Mouse (Mus musculus): ENCODE results near the gene Qrich1. TPM values are rescaled to one million over a fixed set of nuclear protein-coding genes. Genes with fewer than 3 reads are reported as not detected.

Gene Qrich1
- polyA plus RNA-seq (2012): 87.8 and 118 TPM in 2 replicates

DNA sequence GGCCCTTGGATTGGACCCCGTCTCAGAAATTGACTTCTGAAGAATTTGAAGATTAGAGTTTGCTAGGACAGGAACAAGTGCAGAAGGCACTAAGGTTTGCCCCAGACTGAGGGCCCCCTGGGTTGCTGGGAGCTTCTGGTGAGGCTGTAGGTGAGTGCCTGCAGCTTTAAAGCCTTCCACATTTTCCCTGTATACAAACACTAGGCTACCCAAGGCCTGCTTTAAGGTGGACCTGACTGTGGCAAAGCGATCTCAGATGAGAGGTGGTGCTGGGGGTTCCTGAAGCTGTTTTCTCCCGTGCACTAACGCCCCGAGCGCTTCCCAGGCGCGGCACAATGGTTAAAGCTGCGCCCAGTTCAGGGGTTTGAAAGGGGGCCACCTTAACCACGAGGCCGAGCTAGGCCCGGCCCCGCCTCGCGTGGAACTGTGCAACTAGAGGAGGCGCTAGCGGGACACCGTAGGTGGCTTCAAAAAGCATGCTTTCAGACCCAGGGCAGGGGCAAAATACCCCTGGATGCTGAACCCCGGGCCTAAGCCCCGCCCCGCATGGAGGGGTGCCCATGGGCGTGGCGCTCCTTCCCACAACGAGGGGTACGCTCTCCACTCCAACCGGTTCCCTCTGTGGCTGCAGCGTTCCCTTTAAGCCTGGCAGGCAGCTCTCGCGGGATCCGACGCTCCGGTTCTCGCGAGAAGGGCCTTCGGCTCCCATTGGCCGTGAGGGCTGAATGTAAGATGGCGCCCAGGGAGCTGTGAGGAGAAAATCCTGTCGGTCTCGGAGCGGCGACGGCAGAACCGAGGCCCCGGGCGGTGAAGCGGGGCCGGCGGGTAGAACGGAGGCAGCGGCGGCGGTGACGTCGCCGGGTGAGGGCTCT, at the start of gene Qrich1:
Gene Qrich1, plus strand, starts transcription at position 427 of the 872 bp plus-strand sequence.
- TF ChIP-seq GATA1 (IDR thresholded peaks at IDR 0.05; ENCODE audit: low read length): no peak

DNA sequence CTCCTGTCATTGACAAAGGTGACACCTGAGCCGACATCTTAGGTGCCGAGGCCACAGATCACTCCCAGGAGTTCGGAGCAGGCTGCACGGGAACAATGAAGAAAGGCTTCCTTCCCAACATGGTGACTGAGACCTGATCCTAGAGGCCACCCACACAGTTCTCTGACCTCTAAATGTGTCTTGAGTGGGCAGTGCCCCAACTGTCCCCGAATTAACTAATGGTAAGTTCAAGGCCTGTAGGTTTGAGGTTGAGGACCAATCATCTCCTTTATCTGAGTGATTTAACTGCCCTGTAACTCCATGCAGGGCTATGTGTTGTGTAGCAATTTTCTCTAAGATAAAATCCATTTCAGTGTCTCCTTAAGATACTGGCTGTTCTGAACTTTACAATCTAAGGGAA, 47.2 kb upstream of the Qrich1 start:
- TF ChIP-seq GATA1 (IDR thresholded peaks at IDR 0.05; ENCODE audit: low read length): no peak

DNA sequence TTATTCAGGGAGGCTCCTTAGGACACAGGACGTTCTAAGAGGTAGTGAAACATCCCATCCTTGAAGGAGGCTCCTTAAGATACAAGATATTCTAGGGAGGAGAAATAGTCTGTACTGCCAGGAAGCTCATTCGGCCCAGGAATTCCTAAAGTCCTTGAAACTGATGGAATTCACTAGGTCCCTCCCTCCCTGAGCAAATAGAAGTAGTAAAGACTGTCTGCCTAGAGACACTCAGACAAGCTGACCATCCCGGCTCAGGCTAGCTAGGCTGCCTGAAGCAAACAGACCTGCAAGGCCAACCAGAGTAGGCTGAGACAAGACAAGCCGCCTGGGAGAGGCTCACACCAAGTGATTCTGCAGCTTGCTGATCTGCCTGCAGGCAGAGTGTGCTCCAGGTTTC, 46.8 kb upstream of the Qrich1 start:
- TF ChIP-seq GATA1 (IDR thresholded peaks at IDR 0.05; ENCODE audit: low read length): no peak

DNA sequence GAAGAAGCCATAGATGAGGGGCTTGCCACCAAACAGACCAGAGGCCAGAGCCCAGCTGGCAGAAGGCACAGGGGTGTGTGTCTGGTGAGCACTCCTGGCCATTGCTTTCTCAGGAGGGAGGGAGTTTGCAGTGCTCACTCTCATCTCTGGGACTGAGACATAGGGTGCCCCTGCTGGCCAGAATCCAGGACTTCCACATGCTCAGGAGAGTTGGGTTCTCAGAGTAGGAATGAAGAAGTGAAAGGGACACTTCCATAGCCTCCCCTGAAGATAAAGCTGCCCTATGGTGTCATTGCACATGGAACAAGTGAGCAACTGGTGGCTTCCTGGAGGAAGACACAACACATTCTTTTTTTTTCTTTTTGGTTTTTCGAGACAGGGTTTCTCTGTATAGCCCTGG, 42.1 kb upstream of the Qrich1 start:
- no peak for TF ChIP-seq GATA1 (IDR thresholded peaks at IDR 0.05; ENCODE audit: low read length)

GRCm38 (mm10) chr9:108478638-108479156, 37.9 kb upstream of the Qrich1 start:
- no peak for TF ChIP-seq GATA1 (IDR thresholded peaks at IDR 0.05; ENCODE audit: low read length)

- no peak for TF ChIP-seq GATA1 (IDR thresholded peaks at IDR 0.05; ENCODE audit: low read length)
Observed at GRCm38 (mm10) chr9:108479241-108479640, 37.4 kb upstream of the Qrich1 start.

DNA sequence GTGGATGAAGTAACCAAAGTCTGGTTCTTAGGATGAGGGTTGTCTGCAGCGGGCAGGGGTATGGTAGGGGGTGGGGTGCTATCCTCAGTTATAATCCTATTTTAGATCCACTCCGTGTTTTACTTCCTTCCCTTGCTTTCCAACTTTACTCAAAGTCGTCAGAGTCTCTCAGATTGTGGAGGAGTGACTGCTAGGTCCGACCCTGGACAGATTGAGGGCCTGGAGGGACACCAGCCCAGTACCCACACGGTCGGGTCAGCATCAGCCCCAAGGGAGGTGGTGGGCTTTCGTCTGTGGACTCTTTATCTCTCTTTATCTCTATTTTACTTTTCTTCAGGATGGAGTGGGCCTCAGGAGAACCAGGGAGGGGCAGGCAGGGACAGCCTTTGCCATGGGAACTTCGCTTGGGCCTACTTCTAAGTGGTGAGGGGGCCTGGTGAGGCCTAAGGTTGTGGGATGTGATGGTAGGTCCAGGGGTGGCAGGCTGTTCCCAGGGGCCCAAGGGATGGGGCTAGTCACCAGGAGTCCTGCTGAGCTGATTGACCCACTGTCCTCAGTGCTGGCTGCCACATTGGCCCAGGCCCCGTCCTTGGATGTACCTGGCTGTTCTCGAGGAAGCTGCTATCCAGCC, 36.8 kb upstream of the Qrich1 start, which contains the start of gene Lamb2:
Gene Lamb2, plus strand, starts transcription at position 16 of the 631 bp plus-strand sequence.
- TF ChIP-seq GATA1 (IDR thresholded peaks at IDR 0.05; ENCODE audit: low read length): no peak

- TF ChIP-seq GATA1 (IDR thresholded peaks at IDR 0.05; ENCODE audit: low read length): no peak
Observed at GRCm38 (mm10) chr9:108480813-108481519, 35.6 kb upstream of the Qrich1 start.

DNA sequence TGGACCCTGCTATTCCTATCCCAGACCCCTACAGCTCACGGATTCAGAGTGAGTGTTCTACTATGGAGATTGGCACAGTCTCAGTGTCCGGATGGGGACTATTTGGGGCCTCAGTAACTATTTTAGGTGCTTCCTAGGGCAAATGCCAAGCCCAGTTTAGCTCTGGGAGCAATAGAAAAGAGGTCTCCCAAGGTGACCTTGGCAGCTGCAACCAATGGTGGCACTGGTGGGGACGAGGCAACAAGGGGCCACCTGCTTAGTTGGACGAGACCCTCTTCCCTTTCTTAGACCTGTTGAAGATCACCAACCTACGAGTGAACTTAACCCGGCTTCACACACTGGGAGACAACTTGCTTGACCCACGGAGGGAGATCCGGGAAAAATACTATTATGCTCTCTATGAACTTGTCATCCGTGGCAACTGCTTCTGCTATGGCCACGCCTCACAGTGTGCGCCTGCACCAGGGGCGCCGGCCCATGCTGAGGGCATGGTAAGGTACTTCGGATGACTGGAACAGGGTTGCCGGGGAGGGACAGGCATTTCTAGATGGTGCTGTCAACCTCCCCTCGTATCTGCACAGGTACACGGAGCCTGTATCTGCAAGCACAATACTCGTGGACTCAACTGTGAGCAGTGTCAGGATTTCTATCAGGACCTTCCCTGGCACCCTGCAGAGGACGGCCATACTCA, 34.9 kb upstream of the Qrich1 start:
- TF ChIP-seq GATA1 (IDR thresholded peaks at IDR 0.05; ENCODE audit: low read length): no peak

- TF ChIP-seq GATA1 (IDR thresholded peaks at IDR 0.05; ENCODE audit: low read length): no peak
Observed at GRCm38 (mm10) chr9:108483051-108483790, 33.4 kb upstream of the Qrich1 start.

- TF ChIP-seq GATA1 (IDR thresholded peaks at IDR 0.05; ENCODE audit: low read length): no peak
Observed at GRCm38 (mm10) chr9:108484021-108484420, 32.6 kb upstream of the Qrich1 start.

DNA sequence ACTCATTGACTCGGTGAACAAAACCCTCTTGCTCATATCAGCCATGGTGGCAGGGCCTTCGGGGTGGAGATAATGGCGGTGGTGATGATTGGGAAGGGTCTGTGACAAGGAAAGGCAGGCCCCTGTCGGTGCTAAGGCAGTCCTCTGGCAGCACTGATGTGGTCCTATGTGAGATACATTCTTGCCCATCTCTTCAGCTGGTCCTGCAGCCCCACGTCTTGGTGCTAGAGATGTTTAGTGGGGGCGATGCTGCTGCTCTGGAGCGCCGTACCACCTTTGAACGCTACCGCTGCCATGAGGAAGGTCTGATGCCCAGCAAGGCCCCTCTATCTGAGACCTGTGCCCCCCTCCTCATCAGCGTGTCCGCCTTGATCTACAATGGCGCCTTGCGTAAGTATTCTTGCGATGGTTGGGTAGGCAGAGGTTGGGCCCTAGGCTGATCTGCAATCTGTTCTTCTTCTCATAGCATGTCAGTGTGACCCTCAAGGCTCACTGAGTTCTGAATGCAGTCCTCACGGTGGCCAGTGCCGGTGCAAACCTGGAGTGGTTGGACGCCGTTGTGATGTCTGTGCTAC, 31.2 kb upstream of the Qrich1 start:
- TF ChIP-seq GATA1 (IDR thresholded peaks at IDR 0.05; ENCODE audit: low read length): no peak

DNA sequence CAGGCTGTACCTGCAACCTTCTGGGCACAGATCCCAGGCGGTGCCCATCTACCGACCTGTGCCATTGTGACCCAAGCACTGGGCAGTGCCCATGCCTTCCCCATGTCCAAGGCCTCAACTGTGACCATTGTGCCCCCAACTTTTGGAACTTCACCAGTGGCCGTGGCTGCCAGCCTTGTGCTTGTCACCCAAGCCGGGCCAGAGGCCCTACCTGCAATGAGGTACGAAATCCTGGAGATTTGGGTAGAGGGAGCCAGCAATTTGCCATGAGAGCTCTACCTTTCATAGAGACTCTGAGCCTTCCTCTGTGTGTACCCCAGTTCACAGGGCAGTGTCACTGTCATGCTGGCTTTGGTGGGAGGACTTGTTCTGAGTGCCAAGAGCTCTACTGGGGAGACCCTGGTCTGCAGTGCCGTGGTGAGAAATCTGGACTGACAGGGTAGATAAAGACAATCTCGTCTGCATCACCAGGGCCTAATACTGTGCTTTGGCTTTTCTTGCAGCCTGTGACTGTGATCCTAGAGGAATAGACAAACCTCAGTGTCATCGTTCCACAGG, 29.6 kb upstream of the Qrich1 start:
- TF ChIP-seq GATA1 (IDR thresholded peaks at IDR 0.05; ENCODE audit: low read length): no peak

GRCm38 (mm10) chr9:108488403-108488802, 28.2 kb upstream of the Qrich1 start:
- TF ChIP-seq GATA1 (IDR thresholded peaks at IDR 0.05; ENCODE audit: low read length): no peak
